Mouse (Mus musculus): ENCODE results near the gene Fsip1. TPM values are rescaled to one million over a fixed set of nuclear protein-coding genes. Genes with fewer than 3 reads are reported as not detected.
"Not testable (repeated sequence)": the region's sequence is repeated elsewhere in the genome, so short reads cannot be mapped to it uniquely, and the experiment has no call there.

Gene Fsip1
- polyA plus RNA-seq, 1 experiment from 2014 or later: 2.6 TPM

DNA sequence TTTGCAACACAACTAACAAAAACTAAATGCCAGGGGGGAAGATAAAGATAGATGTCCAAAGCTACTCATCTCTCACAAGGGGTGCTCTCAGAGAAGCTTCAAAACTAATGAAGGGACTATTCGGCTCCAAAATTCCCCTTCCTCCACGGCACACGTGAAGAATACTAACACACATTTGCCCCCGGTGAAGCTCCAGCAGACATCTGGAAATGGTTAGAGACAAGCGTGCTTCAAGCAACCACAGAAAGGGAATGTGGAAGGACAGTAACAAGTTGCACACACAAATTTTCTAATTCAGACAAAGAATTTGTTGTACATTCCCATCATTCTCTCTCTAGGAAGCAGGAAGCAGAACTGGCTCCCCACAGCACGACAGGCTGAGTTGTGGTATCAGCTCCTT, 97.6 kb downstream of the Fsip1 start:
- no peak for ATAC-seq
- Histone ChIP-seq H3K27me3 (ENCODE audit: control insufficient read depth, insufficient read depth, low read depth, low read length) (no peaks in the 10 kb centered on the region), H3K36me3 (ENCODE audit: control insufficient read depth, insufficient read depth, low read length) (no peaks in the 10 kb centered on the region), H3K9me3 (replicated peaks; ENCODE audit: control insufficient read depth, low read length, poor library complexity, severe bottlenecking) (no peaks in the 10 kb centered on the region), H3K9ac (ENCODE audit: low read depth, low read length) (no peak overlapping the region), H3K27ac (ENCODE audit: low read length) (no peak overlapping the region), H3K4me3 (ENCODE audit: low read depth, low read length) (no peak overlapping the region), H3K4me1 (ENCODE audit: control insufficient read depth, insufficient read depth, low read length) (no peaks in the 10 kb centered on the region), H3K4me2 (ENCODE audit: low read length) (no peak overlapping the region)
- WGBS: 64% methylated on average over 6 of the region's 6 CpGs

DNA sequence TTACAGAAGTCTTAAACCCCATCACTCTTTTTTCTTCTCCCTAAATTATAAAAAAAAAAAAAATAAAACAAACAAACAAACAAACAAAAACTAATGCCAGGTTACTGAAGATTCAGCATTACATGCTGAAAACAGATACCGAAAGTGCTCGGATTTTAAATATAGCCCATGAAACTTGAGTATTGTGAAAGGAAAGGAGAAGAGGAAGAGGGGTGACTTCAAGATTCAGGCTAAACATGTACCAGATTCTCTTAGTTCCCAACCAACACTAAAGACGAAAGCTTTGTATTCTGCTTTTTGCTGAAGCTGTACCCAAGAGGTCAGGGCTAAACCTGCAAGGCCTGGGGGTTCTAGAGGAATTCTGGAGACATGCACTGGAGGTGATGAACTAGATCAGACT, 98.7 kb downstream of the Fsip1 start:
- H3K4me2 ChIP-seq (ENCODE audit: low read length): no peak overlapping the region
- no peaks in the 10 kb centered on the region for H3K4me1 ChIP-seq (ENCODE audit: control insufficient read depth, insufficient read depth, low read length)
- no peaks in the 10 kb centered on the region for H3K27me3 ChIP-seq (ENCODE audit: control insufficient read depth, insufficient read depth, low read depth, low read length)
- no peak overlapping the region for H3K4me3 ChIP-seq (ENCODE audit: low read depth, low read length)
- 94% methylated on average over 3 of the region's 3 CpGs for WGBS
- H3K9me3 ChIP-seq (replicated peaks; ENCODE audit: control insufficient read depth, low read length, poor library complexity, severe bottlenecking): no peaks in the 10 kb centered on the region
- H3K27ac ChIP-seq (ENCODE audit: low read length): no peak overlapping the region
- no peak for ATAC-seq
- H3K9ac ChIP-seq (ENCODE audit: low read depth, low read length): no peak overlapping the region
- no peaks in the 10 kb centered on the region for H3K36me3 ChIP-seq (ENCODE audit: control insufficient read depth, insufficient read depth, low read length)

DNA sequence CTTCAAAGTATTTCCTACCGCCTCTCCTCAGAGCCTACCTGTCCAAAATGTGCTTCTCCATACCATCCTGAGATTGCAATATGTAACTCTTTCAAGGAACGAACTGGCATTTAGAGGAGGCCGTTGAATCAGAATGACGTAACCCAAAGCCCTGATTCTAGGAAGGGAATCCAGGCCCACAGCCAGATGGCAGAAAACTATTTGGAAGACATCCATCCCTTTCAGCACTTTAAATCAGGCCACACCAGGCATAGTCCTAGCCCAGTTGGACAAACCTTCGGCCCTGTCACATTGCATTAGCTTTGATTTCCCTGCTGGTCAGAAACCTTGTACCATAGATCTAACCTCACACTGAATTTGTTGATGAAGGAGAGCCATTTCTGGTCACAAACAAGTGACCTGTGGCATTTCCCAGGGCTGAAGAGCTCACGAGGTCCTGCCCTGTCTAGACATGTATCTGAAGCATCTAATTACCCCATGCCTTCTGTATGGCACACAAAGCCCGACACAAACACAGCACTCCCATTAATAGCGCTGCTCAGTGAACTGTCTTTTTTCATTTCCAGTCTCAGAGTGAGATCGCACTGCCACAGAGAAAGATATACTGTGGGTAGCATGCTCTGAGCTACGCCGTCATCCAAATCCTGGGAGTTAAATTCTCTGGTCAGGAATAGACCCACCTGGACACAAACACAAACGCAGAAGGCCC, 106.8 kb downstream of the Fsip1 start:
- WGBS: 70% methylated on average over 12 of the region's 12 CpGs

DNA sequence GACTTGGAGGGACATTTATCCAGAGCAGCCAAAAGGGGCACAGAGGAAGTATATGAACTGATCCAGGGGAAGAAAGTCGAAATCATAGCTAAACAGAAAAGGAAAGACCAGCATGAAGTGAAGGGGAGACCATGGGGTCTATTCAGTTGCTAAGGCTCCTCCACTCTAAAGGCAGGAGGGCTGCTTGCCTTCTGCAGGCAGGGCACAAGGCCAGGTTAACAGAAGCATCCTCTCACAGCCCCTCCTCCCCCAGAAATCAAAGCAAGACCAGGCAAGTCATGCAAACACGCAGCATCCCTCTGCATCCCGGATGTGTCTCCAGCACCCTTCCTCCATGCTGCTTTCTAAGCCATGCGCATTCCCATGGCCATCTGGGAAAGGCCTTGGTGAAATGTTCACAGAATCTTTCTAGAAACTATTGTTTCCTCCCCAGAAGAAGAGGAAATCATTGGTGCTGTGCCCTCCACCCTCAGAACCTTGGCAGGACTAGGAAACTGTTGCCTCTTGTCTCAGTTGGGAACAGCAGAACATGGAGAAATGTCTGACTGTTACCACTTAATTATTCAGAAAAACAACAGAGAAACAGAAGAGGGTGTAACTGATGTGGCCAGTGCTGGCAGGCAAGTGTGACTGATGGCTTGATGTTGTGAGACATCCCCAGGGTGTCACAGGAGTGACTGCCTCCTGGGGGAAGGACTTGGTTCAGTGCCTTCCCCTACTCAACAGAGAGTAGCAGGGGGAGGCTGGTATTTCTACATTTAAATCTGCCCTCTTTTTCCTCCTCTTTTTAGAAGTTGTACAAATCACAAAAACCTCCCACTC, 108.2 kb downstream of the Fsip1 start:
- Histone ChIP-seq H3K36me3 (ENCODE audit: control insufficient read depth, insufficient read depth, low read length) (no peaks in the 10 kb centered on the region), H3K4me3 (ENCODE audit: low read depth, low read length) (no peak overlapping the region), H3K27me3 (ENCODE audit: control insufficient read depth, insufficient read depth, low read depth, low read length) (no peaks in the 10 kb centered on the region), H3K4me2 (ENCODE audit: low read length) (no peak overlapping the region), H3K4me1 (ENCODE audit: control insufficient read depth, insufficient read depth, low read length) (no peaks in the 10 kb centered on the region; the same call in 1 of the 2 replicates), H3K9ac (ENCODE audit: low read depth, low read length) (no peak overlapping the region), H3K9me3 (replicated peaks; ENCODE audit: control insufficient read depth, low read length, poor library complexity, severe bottlenecking) (no peaks in the 10 kb centered on the region), H3K27ac (ENCODE audit: low read length) (no peak overlapping the region)
- ATAC-seq: no peak
- 86% methylated on average over 4 of the region's 4 CpGs for WGBS

More for the DNA sequence above, 106.8 kb downstream of the Fsip1 start:
- Histone ChIP-seq H3K36me3 (ENCODE audit: control insufficient read depth, insufficient read depth, low read length) (no peaks in the 10 kb centered on the region), H3K9me3 (replicated peaks; ENCODE audit: control insufficient read depth, low read length, poor library complexity, severe bottlenecking) (no peaks in the 10 kb centered on the region), H3K4me2 (ENCODE audit: low read length) (no peak overlapping the region), H3K27me3 (ENCODE audit: control insufficient read depth, insufficient read depth, low read depth, low read length) (no peaks in the 10 kb centered on the region), H3K9ac (ENCODE audit: low read depth, low read length) (no peak overlapping the region), H3K4me3 (ENCODE audit: low read depth, low read length) (no peak overlapping the region), H3K4me1 (ENCODE audit: control insufficient read depth, insufficient read depth, low read length) (no peaks in the 10 kb centered on the region; the same call in 1 of the 2 replicates), H3K27ac (ENCODE audit: low read length) (no peak overlapping the region)
- ATAC-seq: peak; percentile 68

DNA sequence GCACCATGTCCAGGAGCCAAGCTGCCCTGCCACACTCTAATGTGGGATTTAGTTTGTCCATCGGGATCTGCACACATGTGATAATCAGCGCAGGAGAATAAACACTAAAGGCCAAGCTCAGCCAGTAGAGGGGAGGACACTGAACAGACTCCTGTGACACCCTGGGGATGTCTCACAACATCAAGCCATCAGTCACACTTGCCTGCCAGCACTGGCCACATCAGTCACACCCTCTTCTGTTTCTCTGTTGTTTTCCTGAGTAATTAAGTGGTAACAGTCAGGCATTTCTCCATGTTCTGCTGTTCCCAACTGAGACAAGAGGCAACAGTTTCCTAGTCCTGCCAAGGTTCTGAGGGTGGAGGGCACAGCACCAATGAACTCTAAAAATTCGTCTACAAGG, 109.0 kb downstream of the Fsip1 start:
- H3K4me3 ChIP-seq (ENCODE audit: low read depth, low read length); H3K36me3 ChIP-seq (ENCODE audit: control insufficient read depth, insufficient read depth, low read length); H3K27me3 ChIP-seq (ENCODE audit: control insufficient read depth, insufficient read depth, low read depth, low read length); H3K9ac ChIP-seq (ENCODE audit: low read depth, low read length); H3K9me3 ChIP-seq (replicated peaks; ENCODE audit: control insufficient read depth, low read length, poor library complexity, severe bottlenecking); H3K27ac ChIP-seq (ENCODE audit: low read length); ATAC-seq; H3K4me2 ChIP-seq (ENCODE audit: low read length); H3K4me1 ChIP-seq (ENCODE audit: control insufficient read depth, insufficient read depth, low read length): not testable (repeated sequence)
- WGBS: 66% methylated on average over 3 of the region's 3 CpGs

DNA sequence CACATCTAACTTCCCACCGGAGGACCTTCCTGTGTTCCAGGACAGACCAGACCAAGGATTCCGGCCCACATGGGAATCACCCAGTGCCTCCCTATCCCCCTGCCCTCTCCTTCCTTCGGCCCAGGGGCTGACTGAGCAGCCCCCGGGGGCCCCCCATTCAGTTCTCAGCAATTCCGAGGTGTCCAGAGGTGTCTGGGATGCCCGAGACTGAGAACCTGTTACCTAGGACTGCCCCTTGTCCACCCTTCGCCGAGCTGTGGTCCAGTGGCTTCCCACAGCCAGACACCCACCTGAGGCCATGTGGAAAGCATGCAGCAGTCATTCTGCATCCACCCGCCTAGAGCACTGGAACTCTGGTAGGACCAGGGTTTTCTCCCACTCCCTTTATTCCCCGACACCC, 115.1 kb downstream of the Fsip1 start:
- Histone ChIP-seq H3K4me2 (ENCODE audit: low read length) (no peak overlapping the region), H3K27me3 (ENCODE audit: control insufficient read depth, insufficient read depth, low read depth, low read length) (no peaks in the 10 kb centered on the region), H3K27ac (ENCODE audit: low read length) (no peak overlapping the region), H3K4me3 (ENCODE audit: low read depth, low read length) (no peak overlapping the region), H3K9ac (ENCODE audit: low read depth, low read length) (no peak overlapping the region), H3K36me3 (ENCODE audit: control insufficient read depth, insufficient read depth, low read length) (no peaks in the 10 kb centered on the region), H3K9me3 (replicated peaks; ENCODE audit: control insufficient read depth, low read length, poor library complexity, severe bottlenecking) (no peaks in the 10 kb centered on the region), H3K4me1 (ENCODE audit: control insufficient read depth, insufficient read depth, low read length) (no peaks in the 10 kb centered on the region)
- WGBS: 92% methylated on average over 10 of the region's 10 CpGs
- ATAC-seq: no peak

DNA sequence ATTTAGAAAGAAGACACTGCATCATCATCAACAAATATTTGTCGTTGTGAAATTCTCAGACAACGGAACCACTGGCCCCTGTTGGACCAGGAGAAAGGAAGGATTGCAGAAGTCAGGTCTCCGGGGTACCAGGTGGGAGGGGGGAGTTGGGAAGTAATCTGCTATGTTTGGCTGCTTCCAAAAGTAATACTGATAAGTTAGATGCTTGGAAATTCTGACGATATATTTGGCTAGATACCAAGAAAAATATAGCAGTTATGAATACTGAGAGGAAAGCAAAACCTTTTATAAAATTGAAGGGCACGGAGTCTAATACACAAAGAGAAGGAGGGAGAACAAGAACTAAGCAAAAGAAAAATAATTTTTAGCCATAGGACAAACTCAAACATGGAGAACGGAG, 117.5 kb downstream of the Fsip1 start:
- 86% methylated on average over 6 of the region's 6 CpGs for WGBS
- Histone ChIP-seq H3K9me3 (replicated peaks; ENCODE audit: control insufficient read depth, low read length, poor library complexity, severe bottlenecking) (no peaks in the 10 kb centered on the region), H3K27me3 (ENCODE audit: control insufficient read depth, insufficient read depth, low read depth, low read length) (no peaks in the 10 kb centered on the region), H3K4me3 (ENCODE audit: low read depth, low read length) (no peak overlapping the region), H3K4me2 (ENCODE audit: low read length) (no peak overlapping the region), H3K4me1 (ENCODE audit: control insufficient read depth, insufficient read depth, low read length) (no peaks in the 10 kb centered on the region), H3K27ac (ENCODE audit: low read length) (no peak overlapping the region), H3K9ac (ENCODE audit: low read depth, low read length) (no peak overlapping the region), H3K36me3 (ENCODE audit: control insufficient read depth, insufficient read depth, low read length) (no peaks in the 10 kb centered on the region)
- ATAC-seq: no peak

DNA sequence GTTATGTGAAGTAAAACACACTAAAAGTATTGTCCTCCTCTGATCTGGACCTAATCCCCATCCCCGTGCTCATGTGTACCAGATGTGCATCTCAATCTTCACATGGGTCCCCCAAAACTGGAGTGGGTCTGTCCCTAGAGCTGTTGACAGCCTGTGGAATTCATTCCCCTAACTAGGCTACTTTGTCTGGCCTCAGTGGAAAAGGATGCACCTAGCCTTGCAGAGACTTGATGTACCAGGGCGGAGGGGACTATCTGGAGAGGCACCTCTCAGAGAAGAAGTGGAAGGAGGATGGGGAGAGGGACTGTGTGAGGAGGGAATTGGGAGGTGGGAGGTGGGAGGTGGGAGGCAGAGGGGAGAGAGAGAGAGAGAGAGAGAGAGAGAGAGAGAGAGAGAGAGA, 119.0 kb downstream of the Fsip1 start:
- no peak overlapping the region for H3K9ac ChIP-seq (ENCODE audit: low read depth, low read length)
- no peak overlapping the region for H3K4me2 ChIP-seq (ENCODE audit: low read length)
- H3K4me1 ChIP-seq (ENCODE audit: control insufficient read depth, insufficient read depth, low read length): no peaks in the 10 kb centered on the region
- no peaks in the 10 kb centered on the region for H3K36me3 ChIP-seq (ENCODE audit: control insufficient read depth, insufficient read depth, low read length)
- no peak overlapping the region for H3K4me3 ChIP-seq (ENCODE audit: low read depth, low read length)
- 88% methylated on average over 2 of the region's 2 CpGs for WGBS
- ATAC-seq: no peak
- no peaks in the 10 kb centered on the region for H3K27me3 ChIP-seq (ENCODE audit: control insufficient read depth, insufficient read depth, low read depth, low read length)
- H3K9me3 ChIP-seq (replicated peaks; ENCODE audit: control insufficient read depth, low read length, poor library complexity, severe bottlenecking): no peaks in the 10 kb centered on the region
- H3K27ac ChIP-seq (ENCODE audit: low read length): no peak overlapping the region

DNA sequence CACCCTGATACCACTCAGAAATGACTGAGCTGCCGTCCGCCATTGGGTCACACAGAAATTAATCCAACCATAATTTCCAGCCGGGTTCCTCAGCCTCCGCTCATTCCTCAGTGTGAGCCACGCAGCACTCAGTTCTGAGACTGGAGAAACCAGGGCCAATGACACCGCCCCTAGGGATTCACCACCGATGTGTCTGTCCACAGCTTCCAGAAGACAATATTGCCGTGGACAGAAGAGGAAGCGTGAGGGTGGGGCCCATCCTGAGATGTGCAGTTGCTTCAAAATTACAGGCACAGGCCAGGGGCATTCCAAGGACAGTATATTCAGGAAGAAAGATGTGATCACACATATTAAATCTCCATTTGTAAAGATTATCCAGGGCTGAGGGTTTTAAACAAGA, 119.7 kb downstream of the Fsip1 start:
- Histone ChIP-seq H3K36me3 (ENCODE audit: control insufficient read depth, insufficient read depth, low read length) (no peaks in the 10 kb centered on the region), H3K27me3 (ENCODE audit: control insufficient read depth, insufficient read depth, low read depth, low read length) (no peaks in the 10 kb centered on the region), H3K4me1 (ENCODE audit: control insufficient read depth, insufficient read depth, low read length) (no peaks in the 10 kb centered on the region), H3K27ac (ENCODE audit: low read length) (no peak overlapping the region), H3K4me2 (ENCODE audit: low read length) (no peak overlapping the region), H3K9ac (ENCODE audit: low read depth, low read length) (no peak overlapping the region), H3K9me3 (replicated peaks; ENCODE audit: control insufficient read depth, low read length, poor library complexity, severe bottlenecking) (no peaks in the 10 kb centered on the region), H3K4me3 (ENCODE audit: low read depth, low read length) (no peak overlapping the region)
- ATAC-seq: no peak
- WGBS: 90% methylated on average over 9 of the region's 9 CpGs
